Mouse (Mus musculus): ENCODE data around the gene Ormdl3. TPM values are rescaled to one million over a fixed set of nuclear protein-coding genes. Genes with fewer than 3 reads are reported as not detected.
A peak's percentile ranks its signal among the peaks of the same experiment; 100 is the strongest.

The Ormdl3 gene
- polyA plus RNA-seq, 1 experiment from 2014 or later, result 120 TPM

GRCm38 (mm10) chr11:98586087-98586891, 879 bp downstream of the Ormdl3 start:
- Histone ChIP-seq H3K9ac (peak overlapping the region; percentile 87), H3K4me1 (peaks cover 36% of the 10 kb centered on the region), H3K4me2 (peak overlapping the region; percentile 73), H3K27ac (peak overlapping the region; percentile 87), H3K36me3 (replicated peaks) (peaks cover 13% of the 10 kb centered on the region; the same call in 1 of the 2 replicates), H3K9me3 (no peaks in the 10 kb centered on the region), H3K27me3 (replicated peaks) (no peaks in the 10 kb centered on the region), H3K4me3 (peak overlapping the region; percentile 87)
- WGBS, result under 1% methylated on average over 22 of the region's 22 CpGs
- peak; percentile 46 for ATAC-seq (replicated peaks)

DNA sequence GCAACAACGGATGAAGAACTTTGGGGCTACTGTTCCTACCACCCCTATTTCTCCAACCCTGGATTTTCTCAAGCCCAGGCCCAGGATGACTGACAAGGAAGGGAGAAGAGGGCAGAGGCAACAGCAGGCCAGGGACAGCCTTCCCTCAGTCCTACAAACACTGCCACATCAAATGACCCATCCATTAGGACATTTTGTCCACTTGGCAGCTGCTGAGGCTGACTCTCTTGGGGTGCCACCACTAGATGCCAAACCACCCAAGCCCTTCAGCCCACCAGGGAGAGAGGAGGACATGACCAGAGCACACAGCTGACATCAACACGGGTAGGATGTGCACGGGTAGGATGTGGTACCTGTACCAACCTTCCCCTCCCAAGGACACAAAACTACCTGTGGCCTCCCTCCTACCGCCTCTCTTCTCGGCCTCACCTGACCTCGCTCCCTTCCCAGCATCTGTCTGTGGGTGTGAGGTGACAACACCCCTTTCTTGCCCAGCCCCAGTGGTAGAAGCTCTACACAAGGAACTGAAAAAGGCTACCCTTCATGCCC, 2.5 kb downstream of the Ormdl3 start:
- Histone ChIP-seq H3K9me3 (no peaks in the 10 kb centered on the region), H3K4me2 (0 out of 2 replicates have a peak overlapping the region, but pooled peaks have one; percentile 73), H3K27me3 (replicated peaks) (no peaks in the 10 kb centered on the region), H3K9ac (no peak overlapping the region), H3K36me3 (replicated peaks) (peaks cover 16% of the 10 kb centered on the region; the same call in 1 of the 2 replicates), H3K4me3 (no peak overlapping the region), H3K27ac (no peak overlapping the region), H3K4me1 (peaks cover 36% of the 10 kb centered on the region)
- 92% methylated on average over 6 of the region's 6 CpGs for WGBS
- no peak for ATAC-seq (replicated peaks)

- Histone ChIP-seq H3K4me1 (peaks cover 36% of the 10 kb centered on the region), H3K9ac (no peak overlapping the region)
These were observed 3.0 kb downstream of the Ormdl3 start for GRCm38 (mm10) chr11:98584146-98584545.

DNA sequence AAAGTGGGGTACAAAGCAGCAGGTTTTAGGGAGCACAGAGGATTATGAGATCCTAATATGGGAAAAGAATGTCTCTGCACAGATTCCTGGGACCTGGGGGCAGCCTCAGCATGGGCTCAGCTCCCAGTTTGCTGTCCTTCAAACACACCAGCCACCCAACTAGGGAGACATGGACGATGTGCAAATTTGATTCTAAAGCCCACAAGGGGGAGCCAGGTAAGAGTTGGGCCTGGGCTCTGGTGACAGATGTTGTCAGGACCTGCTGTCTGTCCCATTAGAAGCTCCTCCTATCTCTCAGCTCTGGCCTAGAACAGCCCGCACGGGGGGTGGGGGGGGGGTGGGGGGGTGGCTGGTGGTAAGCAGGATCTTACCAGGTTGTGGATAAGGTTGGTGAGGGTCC, 3.6 kb downstream of the Ormdl3 start:
- ATAC-seq (replicated peaks), result no peak
- H3K4me1 ChIP-seq, result peaks cover 36% of the 10 kb centered on the region
- 38% methylated on average over 3 of the region's 3 CpGs for WGBS

More at GRCm38 (mm10) chr11:98584146-98584545, 3.0 kb downstream of the Ormdl3 start:
- Histone ChIP-seq H3K4me2 (no peak overlapping the region), H3K27me3 (replicated peaks) (no peaks in the 10 kb centered on the region), H3K9me3 (no peaks in the 10 kb centered on the region), H3K27ac (no peak overlapping the region), H3K36me3 (replicated peaks) (peaks cover 16% of the 10 kb centered on the region; the same call in 1 of the 2 replicates), H3K4me3 (no peak overlapping the region)
- 79% methylated on average over 1 of the region's 1 CpGs for WGBS
- no peak for ATAC-seq (replicated peaks)

GRCm38 (mm10) chr11:98583265-98583552, 4.0 kb downstream of the Ormdl3 start:
- Histone ChIP-seq H3K9me3 (no peaks in the 10 kb centered on the region), H3K9ac (no peak overlapping the region), H3K4me3 (no peak overlapping the region), H3K4me1 (peaks cover 32% of the 10 kb centered on the region), H3K4me2 (no peak overlapping the region), H3K27me3 (replicated peaks) (no peaks in the 10 kb centered on the region), H3K36me3 (replicated peaks) (peaks cover 16% of the 10 kb centered on the region; the same call in 1 of the 2 replicates), H3K27ac (no peak overlapping the region)
- 93% methylated on average over 3 of the region's 3 CpGs for WGBS
- no peak for ATAC-seq (replicated peaks)

More for the DNA sequence above, 3.6 kb downstream of the Ormdl3 start:
- Histone ChIP-seq H3K27ac (no peak overlapping the region), H3K9me3 (no peaks in the 10 kb centered on the region), H3K4me2 (no peak overlapping the region), H3K36me3 (replicated peaks) (peaks cover 16% of the 10 kb centered on the region; the same call in 1 of the 2 replicates), H3K4me3 (no peak overlapping the region), H3K27me3 (replicated peaks) (no peaks in the 10 kb centered on the region), H3K9ac (no peak overlapping the region)

DNA sequence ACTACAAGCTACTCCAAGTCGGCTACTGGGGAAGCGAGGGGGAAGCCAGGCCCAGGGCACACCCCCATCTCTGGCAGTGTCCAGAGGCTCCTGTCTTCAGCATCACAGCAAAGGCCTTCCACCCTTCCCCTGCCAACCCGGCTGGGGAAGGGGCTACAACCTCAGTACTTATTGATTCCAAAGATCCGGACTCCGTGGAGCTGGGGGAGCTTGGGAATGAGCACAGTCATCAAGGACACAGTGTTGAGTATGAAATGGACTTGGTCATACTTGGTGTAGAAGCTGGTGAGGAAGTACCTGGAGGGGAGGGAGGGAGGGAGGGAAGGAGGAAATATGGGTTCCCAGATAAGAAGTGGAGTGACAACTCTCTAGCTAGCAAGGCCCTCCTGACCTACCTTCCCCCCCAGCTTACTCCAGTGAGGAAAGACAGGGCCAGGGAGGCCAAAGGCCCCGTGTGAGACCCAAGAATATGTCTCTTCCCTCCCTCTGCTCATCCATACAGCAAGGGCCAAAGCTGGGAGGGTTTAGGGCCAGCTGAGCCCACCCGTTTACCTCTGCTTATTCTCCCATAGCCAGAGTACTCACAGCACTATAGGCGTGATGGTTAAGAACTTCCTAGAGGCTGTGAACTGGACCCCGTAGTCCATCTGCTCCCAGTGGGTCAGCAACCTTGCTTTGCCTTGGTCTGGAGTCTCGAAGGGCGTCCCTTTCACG, 4.5 kb downstream of the Ormdl3 start:
- no peak overlapping the region for H3K27ac ChIP-seq
- no peak for ATAC-seq (replicated peaks)
- 91% methylated on average over 12 of the region's 12 CpGs for WGBS

DNA sequence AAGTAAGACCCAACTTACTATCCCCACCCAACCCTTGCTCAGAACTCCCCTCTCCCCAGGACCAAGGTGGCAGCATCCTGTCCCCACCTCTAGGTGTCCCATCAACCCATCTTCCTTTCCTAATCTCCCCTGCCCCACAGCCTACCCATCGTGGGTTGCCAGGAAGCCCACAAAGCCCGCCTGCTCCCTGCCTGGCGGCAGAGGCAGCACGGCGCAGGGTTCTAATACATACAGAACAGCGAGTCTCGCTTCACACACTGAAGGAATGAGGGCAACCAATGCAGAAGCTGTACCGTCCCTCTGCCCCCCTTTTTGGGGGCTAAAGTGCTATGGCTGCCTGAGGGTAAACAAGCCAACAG, 5.2 kb downstream of the Ormdl3 start:
- no peak overlapping the region for H3K4me2 ChIP-seq
- no peak overlapping the region for H3K4me3 ChIP-seq
- no peak for ATAC-seq (replicated peaks)
- H3K9ac ChIP-seq, result no peak overlapping the region
- peaks cover 16% of the 10 kb centered on the region; the same call in 1 of the 2 replicates for H3K36me3 ChIP-seq (replicated peaks)
- H3K4me1 ChIP-seq, result peaks cover 23% of the 10 kb centered on the region
- WGBS, result 75% methylated on average over 8 of the region's 8 CpGs
- no peaks in the 10 kb centered on the region for H3K9me3 ChIP-seq
- no peaks in the 10 kb centered on the region for H3K27me3 ChIP-seq (replicated peaks)
- no peak overlapping the region for H3K27ac ChIP-seq

More for the DNA sequence above, 4.5 kb downstream of the Ormdl3 start:
- Histone ChIP-seq H3K9me3 (no peaks in the 10 kb centered on the region), H3K27me3 (replicated peaks) (no peaks in the 10 kb centered on the region), H3K4me3 (no peak overlapping the region), H3K4me2 (no peak overlapping the region), H3K36me3 (replicated peaks) (peaks cover 16% of the 10 kb centered on the region; the same call in 1 of the 2 replicates), H3K9ac (no peak overlapping the region), H3K4me1 (peaks cover 27% of the 10 kb centered on the region)

DNA sequence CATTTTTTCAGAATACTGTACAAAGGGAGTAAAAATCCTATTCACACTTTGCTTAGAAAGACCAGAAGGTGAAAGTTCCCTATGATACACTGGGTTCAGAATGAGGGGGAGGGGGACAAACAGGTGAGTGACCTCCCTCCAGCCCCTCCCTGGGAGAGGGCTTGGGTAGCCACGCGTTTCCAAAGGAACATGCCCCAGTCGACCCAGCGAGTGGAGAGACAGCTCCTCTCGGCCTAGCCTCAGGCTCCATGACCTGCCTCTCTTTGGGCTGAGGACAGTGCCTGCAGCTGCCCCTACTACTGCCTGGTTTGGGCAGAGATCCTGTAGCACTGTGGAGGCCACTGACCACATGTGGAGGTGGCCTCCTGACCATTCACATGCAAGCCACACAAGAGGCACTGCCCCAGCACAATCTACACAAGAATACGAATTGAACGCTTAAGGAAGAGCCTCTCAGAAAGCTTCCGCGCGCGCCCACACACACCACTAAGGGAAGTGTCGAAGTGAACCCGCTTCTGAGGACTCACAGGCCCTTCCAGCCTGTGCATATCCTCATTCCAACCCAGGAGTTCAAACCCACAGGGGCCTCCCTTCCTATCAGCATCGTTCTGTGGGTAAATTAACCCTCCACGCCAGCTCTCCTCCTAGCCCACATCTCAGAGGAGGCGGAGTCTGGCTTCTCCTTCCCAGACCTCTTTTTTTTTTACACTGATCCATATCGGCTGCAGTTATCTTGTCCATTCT, 5.7 kb downstream of the Ormdl3 start:
- Histone ChIP-seq H3K4me2 (no peak overlapping the region), H3K9ac (no peak overlapping the region), H3K36me3 (replicated peaks) (peaks cover 16% of the 10 kb centered on the region; the same call in 1 of the 2 replicates), H3K27me3 (replicated peaks) (no peaks in the 10 kb centered on the region), H3K27ac (no peak overlapping the region), H3K4me1 (peaks cover 23% of the 10 kb centered on the region), H3K4me3 (no peak overlapping the region), H3K9me3 (no peaks in the 10 kb centered on the region)
- WGBS, result 68% methylated on average over 17 of the region's 17 CpGs
- no peak for ATAC-seq (replicated peaks)

GRCm38 (mm10) chr11:98580301-98581121, 6.7 kb downstream of the Ormdl3 start:
- Histone ChIP-seq H3K4me1 (peaks cover 13% of the 10 kb centered on the region), H3K36me3 (replicated peaks) (peaks cover 16% of the 10 kb centered on the region; the same call in 1 of the 2 replicates), H3K4me2 (no peak overlapping the region), H3K9ac (no peak overlapping the region), H3K27ac (no peak overlapping the region), H3K9me3 (no peaks in the 10 kb centered on the region), H3K27me3 (replicated peaks) (no peaks in the 10 kb centered on the region), H3K4me3 (no peak overlapping the region)
- no peak for ATAC-seq (replicated peaks)
- WGBS, result 67% methylated on average over 16 of the region's 16 CpGs

- H3K36me3 ChIP-seq (replicated peaks), result peaks cover 13% of the 10 kb centered on the region; the same call in 1 of the 2 replicates
- H3K4me3 ChIP-seq, result no peak overlapping the region
- no peaks in the 10 kb centered on the region for H3K4me1 ChIP-seq
- H3K27ac ChIP-seq, result no peak overlapping the region
- 91% methylated on average over 5 of the region's 5 CpGs for WGBS
- no peak overlapping the region for H3K4me2 ChIP-seq
- no peak for ATAC-seq (replicated peaks)
- no peak overlapping the region for H3K9ac ChIP-seq
- H3K27me3 ChIP-seq (replicated peaks), result no peaks in the 10 kb centered on the region
- H3K9me3 ChIP-seq, result no peaks in the 10 kb centered on the region
These were observed 9.4 kb downstream of the Ormdl3 start for GRCm38 (mm10) chr11:98577776-98578175.

- H3K4me3 ChIP-seq, result no peak overlapping the region
- H3K27me3 ChIP-seq (replicated peaks), result no peaks in the 10 kb centered on the region
These were observed 17.7 kb downstream of the Ormdl3 start for GRCm38 (mm10) chr11:98569461-98569860.

More at GRCm38 (mm10) chr11:98569461-98569860, 17.7 kb downstream of the Ormdl3 start:
- Histone ChIP-seq H3K36me3 (replicated peaks) (no peaks in the 10 kb centered on the region), H3K9me3 (no peaks in the 10 kb centered on the region), H3K27ac (no peak overlapping the region), H3K4me2 (no peak overlapping the region), H3K9ac (no peak overlapping the region), H3K4me1 (no peaks in the 10 kb centered on the region)
- 82% methylated on average over 6 of the region's 6 CpGs for WGBS
- no peak for ATAC-seq (replicated peaks)

Data from midbrain, embryonic 15.5 days (tissue).